Mouse (Mus musculus): ENCODE measurements around the gene Cad. TPM values are rescaled to one million over a fixed set of nuclear protein-coding genes. Genes with fewer than 3 reads are reported as not detected.

Gene Cad
- total and polyA plus RNA-seq, 3 experiments: 43.1 to 123 (median 106) TPM

DNA sequence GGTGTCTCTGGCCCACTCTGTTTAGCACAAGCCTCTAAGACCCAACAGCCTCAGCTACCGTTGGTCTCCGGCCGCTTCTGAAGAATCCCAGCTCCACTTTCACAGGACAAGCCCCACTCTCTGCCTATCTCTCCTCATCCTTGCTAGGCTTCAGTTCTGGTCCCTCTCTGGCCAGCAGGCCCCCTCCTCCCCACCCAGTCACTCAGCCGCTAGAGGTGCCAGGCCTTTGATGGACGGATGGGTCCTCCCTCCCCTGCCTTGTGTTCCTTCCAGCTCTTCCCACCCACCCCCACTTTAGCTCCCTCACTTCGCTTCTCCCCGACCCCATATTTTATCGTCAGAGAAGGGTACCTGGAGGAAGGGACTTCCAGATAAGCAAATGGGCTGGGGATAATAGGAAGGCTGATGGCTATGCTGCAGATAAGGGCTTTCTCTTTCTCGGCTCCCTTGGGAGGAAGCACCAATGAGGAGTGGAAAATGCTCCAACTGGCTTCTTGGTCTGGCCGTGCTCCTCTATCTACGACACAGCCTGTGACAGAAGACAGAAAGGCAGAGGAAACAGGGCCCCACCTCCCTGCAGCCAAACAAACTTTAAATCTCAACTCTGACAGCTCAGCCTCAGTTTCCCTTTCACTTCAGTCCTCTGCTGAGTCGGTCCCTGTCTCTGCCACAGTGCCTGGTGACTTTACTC lies 28.5 kb downstream of the Cad start (continued):
- no peak for TF ChIP-seq TBP (conservative IDR thresholded peaks at IDR 0.05; ENCODE audit: low read depth, low read length)
- no peak for TF ChIP-seq ETS1 (conservative IDR thresholded peaks at IDR 0.05; ENCODE audit: low read depth, low read length)
- TF ChIP-seq CHD2 (IDR thresholded peaks at IDR 0.05; ENCODE audit: low read length): no peak
- TF ChIP-seq IRF4 (IDR thresholded peaks at IDR 0.05; ENCODE audit: low read depth, low read length): no peak

- H3K4me1 ChIP-seq (ENCODE audit: control insufficient read depth in 1 of 2, insufficient read depth in 2 of 2): peaks cover 13 to 36% of the 10 kb centered on the region in 2 experiments
- no peaks in the 10 kb centered on the region for H3K79me2 ChIP-seq (replicated peaks; ENCODE audit: control insufficient read depth, extremely low read depth, insufficient read depth, poor library complexity, severe bottlenecking)
- in situ Hi-C loops (cut with MboI; ENCODE audit: low pct_ligation_motif_present, low pct_unique_long_range_greater_than_20kb, low sequenced_read_pairs) (no loop called here), dilution Hi-C loops (cut with MboI; ENCODE audit: extremely low pct_ligation_motif_present, extremely low pct_unique_long_range_greater_than_20kb, low sequenced_read_pairs) (no loop called here)
- H3K4me2 ChIP-seq (ENCODE audit: insufficient read depth, low read depth, poor library complexity, severe bottlenecking): peak overlapping the region; percentile 95
- peak; percentile 61 for DNase-seq (ENCODE audit: extremely low read depth)
- H3K9ac ChIP-seq (ENCODE audit: insufficient read depth, low read depth): no peak overlapping the region
- H3K36me3 ChIP-seq (replicated peaks in 1 of 2; ENCODE audit: control insufficient read depth in 1 of 2, insufficient read depth in 1 of 2, low read length in 1 of 2): peaks cover 6 to 21% of the 10 kb centered on the region in 2 experiments
- no peak overlapping the region for H3K27ac ChIP-seq (ENCODE audit: insufficient read depth, low read depth)
- H3K27me3 ChIP-seq (replicated peaks): peaks cover 29% of the 10 kb centered on the region
- H3K9me3 ChIP-seq (replicated peaks; ENCODE audit: low read length): no peaks in the 10 kb centered on the region
- no peak overlapping the region for H3K4me3 ChIP-seq (replicated peaks in 1 of 3; ENCODE audit: low read depth in 2 of 3, low read length in 2 of 3, poor library complexity in 1 of 3)
- no peak for TF ChIP-seq RAD21 (IDR thresholded peaks at IDR 0.05; ENCODE audit: low read depth, low read length)
- no peak for TF ChIP-seq KAT2A (IDR thresholded peaks at IDR 0.05; ENCODE audit: insufficient replicate concordance, low read length)
- TF ChIP-seq POLR2A (IDR thresholded peaks at IDR 0.05; ENCODE audit: low read depth, low read length): 0 out of 2 replicates have a peak, but pooled peaks have one; percentile 9
- no peak for TF ChIP-seq JUN (IDR thresholded peaks at IDR 0.05; ENCODE audit: insufficient read depth, low read depth, low read length)
- TF ChIP-seq NELFE (IDR thresholded peaks at IDR 0.05; ENCODE audit: low read depth, low read length): no peak
- TF ChIP-seq ZKSCAN1 (IDR thresholded peaks at IDR 0.05; ENCODE audit: borderline replicate concordance, low read depth, low read length): no peak
- TF ChIP-seq CTCF (conservative IDR thresholded peaks at IDR 0.05 in 1 of 2, IDR thresholded peaks at IDR 0.05 in 1 of 2; ENCODE audit: low read depth in 2 of 2, low read length in 2 of 2): no peak
- no peak for TF ChIP-seq UBTF (IDR thresholded peaks at IDR 0.05; ENCODE audit: low read depth, low read length)
- no peak for TF ChIP-seq ZC3H11A (IDR thresholded peaks at IDR 0.05; ENCODE audit: low read depth, low read length)
- TF ChIP-seq E2F4 (IDR thresholded peaks at IDR 0.05; ENCODE audit: insufficient replicate concordance, low read depth, low read length): no peak
- TF ChIP-seq MXI1 (IDR thresholded peaks at IDR 0.05; ENCODE audit: low read depth, low read length): no peak; the same call in 1 of the 2 replicates
- TF ChIP-seq ZNF384 (IDR thresholded peaks at IDR 0.05; ENCODE audit: low read depth, low read length): no peak
- no peak for TF ChIP-seq GABPA (IDR thresholded peaks at IDR 0.05; ENCODE audit: insufficient replicate concordance, low read depth, low read length)
- peak; percentile 49; the same call in 1 of the 2 replicates for TF ChIP-seq MEF2A (IDR thresholded peaks at IDR 0.05; ENCODE audit: borderline replicate concordance, low read depth, low read length)
- no peak for TF ChIP-seq SMC3 (IDR thresholded peaks at IDR 0.05; ENCODE audit: low read depth, low read length)
- no peak for TF ChIP-seq JUND (conservative IDR thresholded peaks at IDR 0.05; ENCODE audit: low read depth, low read length)
- TF ChIP-seq POLR2AphosphoS2 (IDR thresholded peaks at IDR 0.05; ENCODE audit: low read depth, low read length): no peak
- no peak for TF ChIP-seq HCFC1 (IDR thresholded peaks at IDR 0.05; ENCODE audit: low read depth, low read length)
- no peak for TF ChIP-seq PAX5 (IDR thresholded peaks at IDR 0.05; ENCODE audit: low read length)
- no peak for TF ChIP-seq ZMIZ1 (IDR thresholded peaks at IDR 0.05; ENCODE audit: low read depth, low read length)
- no peak for TF ChIP-seq USF1 (IDR thresholded peaks at IDR 0.05; ENCODE audit: low read depth, low read length)
- TF ChIP-seq MAFK (IDR thresholded peaks at IDR 0.05; ENCODE audit: insufficient replicate concordance, low read length): peak; percentile 61; the same call in 1 of the 2 replicates
- TF ChIP-seq MAX (IDR thresholded peaks at IDR 0.05; ENCODE audit: low read length): 0 out of 2 replicates have a peak, but pooled peaks have one; percentile 30
- peak; percentile 80 for TF ChIP-seq BHLHE40 (IDR thresholded peaks at IDR 0.05; ENCODE audit: low read depth, low read length)
- TF ChIP-seq TBP (conservative IDR thresholded peaks at IDR 0.05; ENCODE audit: low read depth, low read length): no peak
- TF ChIP-seq IRF4 (IDR thresholded peaks at IDR 0.05; ENCODE audit: low read depth, low read length): peak; percentile 71
- TF ChIP-seq MYC (IDR thresholded peaks at IDR 0.05; ENCODE audit: low read depth, low read length): no peak
- TF ChIP-seq TCF12 (IDR thresholded peaks at IDR 0.05; ENCODE audit: low read depth, low read length): peak; percentile 58
- peak; percentile 82; the same call in 1 of the 2 replicates for TF ChIP-seq CHD2 (IDR thresholded peaks at IDR 0.05; ENCODE audit: low read length)
- no peak for TF ChIP-seq USF2 (conservative IDR thresholded peaks at IDR 0.05; ENCODE audit: low read depth, low read length)
- TF ChIP-seq EP300 (IDR thresholded peaks at IDR 0.05; ENCODE audit: low read length): peak; percentile 58
- no peak for TF ChIP-seq CHD1 (IDR thresholded peaks at IDR 0.05; ENCODE audit: low read depth, low read length)
- TF ChIP-seq SIN3A (IDR thresholded peaks at IDR 0.05; ENCODE audit: low read length): peak; percentile 36; the same call in 1 of the 2 replicates
- TF ChIP-seq NRF1 (IDR thresholded peaks at IDR 0.05; ENCODE audit: low read depth, low read length): no peak
- peak; percentile 73 for TF ChIP-seq ETS1 (conservative IDR thresholded peaks at IDR 0.05; ENCODE audit: low read depth, low read length)
- 0 out of 2 replicates have a peak, but pooled peaks have one; percentile 25 for TF ChIP-seq RCOR1 (conservative IDR thresholded peaks at IDR 0.05; ENCODE audit: low read depth, low read length)
Observed at GRCm38 (mm10) chr5:31083949-31084348, 29.4 kb downstream of the Cad start.

All from CH12.LX (cell line).